Mouse (Mus musculus) forebrain, embryonic 11.5 days (tissue): Measurements from ENCODE around the gene Ddit4l. TPM values are rescaled to one million over a fixed set of nuclear protein-coding genes. Genes with fewer than 3 reads are reported as not detected.
"Not testable (repeated sequence)": the region's sequence is repeated elsewhere in the genome, so short reads cannot be mapped to it uniquely, and the experiment has no call there.

Experiments
- ATAC-seq: fragments of 200-750 bp; cut with Nextera tagmentation; replicated peaks from 2 replicates; pipeline ENCODE4 v1.8.0; 2017; ENCODE audit warnings: moderate TSS enrichment; ENCODE audit not compliant: low FRiP score
- DNase-seq: peaks from one replicate; pipeline ENCODE4 v3.0.0-alpha.2; 2017; ENCODE audit warnings: low spot score
- H3K27ac ChIP-seq: fragments of 300-500 bp; sonication (generic); 2 replicates; pipeline ENCODE4 v1.5.1; 2014; ENCODE audit warnings: low read depth, low read length
- H3K27me3 ChIP-seq: fragments of 300-500 bp; sonication (generic); 2 replicates; pipeline ENCODE4 v1.6.1; 2014; ENCODE audit warnings: mild to moderate bottlenecking, low read length, mixed read lengths; ENCODE audit not compliant: control insufficient read depth, insufficient read depth
- H3K36me3 ChIP-seq: fragments of 300-500 bp; sonication (generic); 2 replicates; pipeline ENCODE4 v1.6.1; 2014; ENCODE audit warnings: mild to moderate bottlenecking, low read length, moderate library complexity, mixed read lengths; ENCODE audit not compliant: control insufficient read depth, insufficient read depth
- H3K4me1 ChIP-seq: fragments of 300-500 bp; sonication (generic); replicated peaks from 2 replicates; pipeline ENCODE4 v1.6.1; 2014; ENCODE audit warnings: low read length, mixed read lengths; ENCODE audit not compliant: control insufficient read depth, insufficient read depth
- H3K4me2 ChIP-seq: fragments of 300-500 bp; sonication (generic); 2 replicates; pipeline ENCODE4 v1.6.1; 2014; ENCODE audit warnings: low read depth, mild to moderate bottlenecking, low read length, moderate library complexity, mixed read lengths; ENCODE audit not compliant: severe bottlenecking
- H3K4me3 ChIP-seq: fragments of 300-500 bp; sonication (generic); 2 replicates; pipeline ENCODE4 v1.5.1; 2014; ENCODE audit warnings: low read depth, low read length
- H3K9ac ChIP-seq: fragments of 300-500 bp; sonication (generic); 2 replicates; pipeline ENCODE4 v1.6.1; 2014; ENCODE audit warnings: low read length
- H3K9me3 ChIP-seq: fragments of 300-500 bp; sonication (generic); 2 replicates; pipeline ENCODE4 v1.6.1; 2016; ENCODE audit warnings: low read length, mixed read lengths; ENCODE audit not compliant: control insufficient read depth
- WGBS: fragments of 180-500 bp; shearing (Covaris S2); extraction: QIAGEN DNeasy Blood & Tissue Kit; methylation state at CpG from one replicate; pipeline ENCODE4 v1.1.7; 2014; 5-methylcytosine and 5-hydroxymethylcytosine counted together
- polyA plus RNA-seq: library from polyadenylated mRNA; unstranded; fragments of >200 nt; fragmentation: Nextera tagmentation; extraction: Ambion mirVana; gene quantifications from 2 replicates; pipeline ENCODE4 v1.2.1, GENCODE M21; 2014

The Ddit4l gene
- 9.2 and 11.9 TPM in 2 replicates for polyA plus RNA-seq

DNA sequence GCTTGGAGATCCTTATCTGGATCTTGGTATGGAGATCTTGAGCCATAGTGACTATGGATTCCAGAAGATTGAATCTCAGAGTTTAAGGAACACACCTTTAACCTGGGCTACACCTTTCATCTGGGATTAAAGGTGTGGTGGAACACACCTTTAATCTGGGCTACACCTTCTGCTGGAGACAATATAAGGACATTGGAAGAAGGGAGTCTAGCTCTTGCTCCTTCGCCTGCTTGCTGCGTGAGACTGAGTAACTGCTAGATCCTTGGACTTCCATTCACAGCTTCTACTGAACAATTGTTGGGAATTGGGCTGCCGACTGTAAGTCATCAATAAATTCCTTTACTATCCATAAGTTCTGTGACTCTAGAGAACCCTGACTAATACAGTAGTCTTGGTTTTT is at the start of gene Ddit4l:
Ddit4l (plus strand) TSS at position 301 of the 400 bp plus-strand sequence.
- not testable (repeated sequence) for H3K4me1 ChIP-seq, DNase-seq, H3K9ac ChIP-seq, H3K36me3 ChIP-seq, H3K4me3 ChIP-seq, H3K27ac ChIP-seq, H3K9me3 ChIP-seq, ATAC-seq, H3K27me3 ChIP-seq, H3K4me2 ChIP-seq
- WGBS = 93% methylated on average over 3 of the region's 3 CpGs

DNA sequence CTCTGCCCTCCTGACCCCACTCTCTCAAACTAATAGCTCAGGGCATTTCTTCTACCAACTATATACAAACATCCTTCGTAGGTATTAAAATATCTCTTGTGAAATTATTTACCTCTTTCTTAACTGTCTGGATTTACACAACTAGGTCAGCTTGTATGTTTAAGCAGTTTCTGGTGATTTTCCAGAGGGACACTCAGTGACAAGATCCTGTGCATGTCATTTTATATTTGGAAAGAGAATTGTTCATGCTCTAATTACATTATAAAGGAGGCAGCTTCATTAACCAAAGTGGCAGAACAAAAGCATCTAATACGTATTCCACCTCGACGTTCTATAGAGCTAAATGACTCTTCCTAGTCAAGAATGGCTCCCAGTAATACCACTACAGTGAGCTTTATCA is 45.3 kb upstream of the Ddit4l start:
- Histone ChIP-seq H3K27ac (no peak overlapping the region), H3K9ac (no peak overlapping the region), H3K27me3 (no peaks in the 10 kb centered on the region), H3K4me1 (no peaks in the 10 kb centered on the region), H3K9me3 (no peaks in the 10 kb centered on the region), H3K4me2 (no peak overlapping the region), H3K36me3 (no peaks in the 10 kb centered on the region), H3K4me3 (no peak overlapping the region)
- ATAC-seq = no peak
- 77% methylated on average over 4 of the region's 4 CpGs for WGBS
- no peak for DNase-seq

DNA sequence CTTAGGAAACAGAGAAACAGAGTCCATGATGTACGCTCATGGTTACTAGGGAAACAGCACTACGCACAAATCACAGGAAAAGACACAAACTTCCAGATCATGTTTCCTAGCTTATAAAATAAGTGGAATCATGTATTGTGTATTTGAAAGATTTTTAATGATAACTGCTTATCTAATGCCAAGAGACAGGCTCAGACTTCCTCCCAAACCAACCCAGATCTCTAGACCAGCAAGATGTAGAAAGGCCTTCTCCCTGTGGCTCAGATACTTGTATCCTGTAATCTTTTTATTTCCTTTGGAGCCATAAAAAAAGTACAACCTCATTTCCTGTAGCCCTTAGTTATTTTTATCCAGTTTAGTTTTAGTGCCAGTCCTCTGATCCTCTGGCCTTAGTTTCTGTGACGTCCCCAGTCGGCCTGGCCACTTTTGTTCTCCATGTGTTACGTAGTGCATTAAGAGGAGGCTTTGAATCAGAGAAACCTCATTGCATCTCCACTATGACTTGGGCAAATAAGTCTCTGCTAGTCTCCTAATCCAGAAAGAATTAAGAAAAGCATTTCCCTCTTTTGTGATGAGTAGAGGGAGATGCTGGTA is 34.9 kb upstream of the Ddit4l start:
- H3K9ac ChIP-seq = no peak overlapping the region
- no peak overlapping the region for H3K27ac ChIP-seq
- DNase-seq (no peak), ATAC-seq (no peak)
- no peaks in the 10 kb centered on the region for H3K27me3 ChIP-seq
- no peaks in the 10 kb centered on the region for H3K4me1 ChIP-seq
- WGBS = 93% methylated on average over 5 of the region's 5 CpGs
- H3K36me3 ChIP-seq = no peaks in the 10 kb centered on the region
- H3K9me3 ChIP-seq = no peaks in the 10 kb centered on the region
- H3K4me2 ChIP-seq = no peak overlapping the region
- H3K4me3 ChIP-seq = no peak overlapping the region

GRCm38 (mm10) chr3:137589811-137590210 is 31.6 kb upstream of the Ddit4l start:
- Histone ChIP-seq H3K4me2 (no peak overlapping the region), H3K4me3 (no peak overlapping the region), H3K36me3 (no peaks in the 10 kb centered on the region), H3K9ac (no peak overlapping the region), H3K9me3 (no peaks in the 10 kb centered on the region), H3K27ac (no peak overlapping the region), H3K4me1 (peaks cover 3% of the 10 kb centered on the region; the same call in 1 of the 2 replicates), H3K27me3 (no peaks in the 10 kb centered on the region)
- 78% methylated on average over 4 of the region's 4 CpGs for WGBS
- no peak for DNase-seq
- ATAC-seq = no peak

- DNase-seq = peak; percentile 44
- Histone ChIP-seq H3K9ac (no peak overlapping the region), H3K27ac (no peak overlapping the region), H3K4me3 (no peak overlapping the region), H3K4me1 (peaks cover 3% of the 10 kb centered on the region; the same call in 1 of the 2 replicates), H3K36me3 (no peaks in the 10 kb centered on the region), H3K9me3 (no peaks in the 10 kb centered on the region), H3K27me3 (no peaks in the 10 kb centered on the region), H3K4me2 (no peak overlapping the region)
- 34% methylated on average over 4 of the region's 4 CpGs for WGBS
- peak; percentile 42; the same call in 1 of the 2 replicates for ATAC-seq
Measured at GRCm38 (mm10) chr3:137594332-137594905, 27.0 kb upstream of the Ddit4l start.

DNA sequence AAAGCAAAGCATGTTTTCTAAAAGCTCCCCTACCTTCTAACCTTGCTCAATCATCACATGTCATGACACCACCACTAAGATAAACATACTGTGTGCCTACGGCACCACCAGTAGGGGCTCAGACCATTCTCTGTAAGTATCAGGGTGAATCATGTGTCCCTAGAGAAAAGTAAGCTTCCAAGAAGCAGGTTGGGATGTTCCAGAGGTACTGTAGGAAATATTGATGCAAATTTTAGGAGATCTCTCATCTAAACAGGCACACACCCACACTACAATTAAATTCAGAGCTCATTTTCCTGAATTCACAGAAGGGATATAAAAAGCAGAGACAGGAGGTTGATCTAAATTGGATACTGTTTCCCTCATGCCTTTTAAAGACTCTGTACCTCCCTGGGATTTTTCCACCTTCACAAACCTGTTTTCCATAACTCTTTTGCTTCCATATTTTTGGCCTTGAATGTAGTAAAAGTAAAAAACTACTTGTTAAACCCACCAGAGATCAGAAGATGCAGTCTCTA is 12.4 kb upstream of the Ddit4l start:
- Histone ChIP-seq H3K4me2 (no peak overlapping the region), H3K9ac (no peak overlapping the region), H3K36me3 (no peaks in the 10 kb centered on the region), H3K27me3 (no peaks in the 10 kb centered on the region), H3K4me3 (no peak overlapping the region), H3K9me3 (no peaks in the 10 kb centered on the region), H3K4me1 (no peaks in the 10 kb centered on the region), H3K27ac (no peak overlapping the region)
- DNase-seq (no peak), ATAC-seq (no peak)
- 89% methylated on average over 1 of the region's 1 CpGs for WGBS

- no peaks in the 10 kb centered on the region for H3K9me3 ChIP-seq
- no peak overlapping the region for H3K4me2 ChIP-seq
- H3K4me1 ChIP-seq = no peaks in the 10 kb centered on the region
- no peaks in the 10 kb centered on the region for H3K36me3 ChIP-seq
- no peak overlapping the region for H3K9ac ChIP-seq
- 92% methylated on average over 6 of the region's 6 CpGs for WGBS
- DNase-seq (no peak), ATAC-seq (no peak)
- H3K4me3 ChIP-seq = no peak overlapping the region
- H3K27ac ChIP-seq = no peak overlapping the region
- H3K27me3 ChIP-seq = no peaks in the 10 kb centered on the region
Measured at GRCm38 (mm10) chr3:137610457-137611109, 10.8 kb upstream of the Ddit4l start.

DNA sequence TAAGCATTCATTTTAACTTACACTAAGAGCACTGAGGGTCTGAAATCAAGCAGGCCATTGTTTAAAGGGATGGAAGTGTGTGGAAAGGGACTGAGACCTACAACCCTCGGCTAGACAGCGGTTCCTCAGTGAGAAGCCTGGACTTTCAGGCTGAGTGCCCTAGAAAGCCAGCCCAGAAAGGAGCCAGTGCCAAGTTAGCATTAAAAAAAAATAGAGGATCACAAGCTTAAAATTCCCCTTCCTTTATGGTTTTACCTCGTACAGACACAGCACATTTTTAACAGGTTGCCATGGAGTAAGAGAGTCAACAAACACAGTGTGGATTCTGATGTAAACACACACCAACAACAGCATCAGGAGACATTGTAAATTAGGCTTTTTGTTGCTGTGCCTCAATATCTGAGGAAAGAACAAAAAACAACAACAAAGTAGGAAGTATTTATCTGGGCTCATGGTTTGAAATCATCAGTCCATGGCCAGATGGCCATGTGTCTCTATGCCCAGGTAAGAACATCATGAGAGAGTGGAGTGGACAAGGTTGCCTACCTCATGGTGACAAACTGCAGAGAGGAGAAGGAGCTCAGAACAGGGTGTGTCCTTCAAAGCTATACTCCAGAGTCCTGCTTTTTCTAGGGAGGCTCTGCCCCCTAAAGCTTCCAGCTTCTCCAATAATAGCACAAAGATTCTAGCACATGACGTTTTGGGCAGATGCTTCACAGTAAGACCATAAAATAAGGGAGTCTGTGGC is 10.1 kb upstream of the Ddit4l start:
- DNase-seq (no peak), ATAC-seq (no peak)
- H3K4me3 ChIP-seq = no peak overlapping the region
- no peak overlapping the region for H3K4me2 ChIP-seq
- no peak overlapping the region for H3K27ac ChIP-seq
- no peaks in the 10 kb centered on the region for H3K36me3 ChIP-seq
- WGBS = 77% methylated on average over 4 of the region's 4 CpGs
- H3K27me3 ChIP-seq = no peaks in the 10 kb centered on the region
- no peaks in the 10 kb centered on the region for H3K9me3 ChIP-seq
- no peak overlapping the region for H3K9ac ChIP-seq
- H3K4me1 ChIP-seq = no peaks in the 10 kb centered on the region
